Mouse (Mus musculus): ENCODE results near the gene Kcna5.
A peak's percentile ranks its signal among the peaks of the same experiment; 100 is the strongest.

GRCm38 (mm10) chr6:126583075-126583474 is 47.9 kb upstream of the Kcna5 start:
- TF ChIP-seq CTCF (IDR thresholded peaks at IDR 0.05; ENCODE audit: borderline replicate concordance, extremely low read depth, insufficient read depth, insufficient read length) (peak; percentile 61; the same call in 1 of the 2 replicates), POLR2A (IDR thresholded peaks at IDR 0.05; ENCODE audit: borderline replicate concordance, extremely low read depth, insufficient read depth, insufficient read length, poor library complexity, severe bottlenecking) (no peak)
